8 mouse cellular contexts compared by ENCODE assay signal in genomic region chr13:92426294-92427051, GRCm38 (mm10). TPM values are rescaled to one million over a fixed set of nuclear protein-coding genes. Genes with fewer than 3 reads are reported as not detected.
DNase-seq lines count a peak whose midpoint lies in the region; ATAC-seq and TF ChIP-seq lines count a peak whose summit lies in the region.

No protein-coding gene starts in this region.

- ATAC-seq in embryonic facial prominence, embryonic 15.5 days (ENCODE audit: insufficient number of reproducible peaks, low FRiP score, low TSS enrichment, low read depth), result peak; percentile 61
- peak; percentile 74 for ATAC-seq in hindbrain, postnatal 0 days
- ATAC-seq in liver, embryonic 11.5 days (replicated peaks; ENCODE audit: low FRiP score), result no peak

- H3K4me3 ChIP-seq in left cerebral cortex, adult 2 months, result peak overlapping the region; percentile 63
- peak overlapping the region; percentile 53 for H3K4me3 ChIP-seq in embryonic facial prominence, embryonic 15.5 days (replicated peaks)
- H3K4me3 ChIP-seq in hindbrain, postnatal 0 days (ENCODE audit: low read length), result peak overlapping the region; percentile 66
- H3K4me3 ChIP-seq in liver, embryonic 11.5 days (ENCODE audit: low read depth, low read length), result peak overlapping the region; percentile 53

- peaks cover 64% of the 10 kb centered on the region for H3K27me3 ChIP-seq in embryonic facial prominence, embryonic 15.5 days
- H3K27me3 ChIP-seq in hindbrain, postnatal 0 days (ENCODE audit: insufficient read depth, low read length), result peaks cover 4% of the 10 kb centered on the region; the same call in 1 of the 2 replicates
- peaks cover 64% of the 10 kb centered on the region for H3K27me3 ChIP-seq in liver, embryonic 11.5 days (replicated peaks; ENCODE audit: control insufficient read depth, insufficient read depth, low read length)

- intact Hi-C loops in left cerebral cortex, adult 2 months (cut with DNase I), result no loop called here

- no peaks in the 10 kb centered on the region for H3K9me3 ChIP-seq in embryonic facial prominence, embryonic 15.5 days (replicated peaks)
- H3K9me3 ChIP-seq in hindbrain, postnatal 0 days (ENCODE audit: low read length), result no peaks in the 10 kb centered on the region
- H3K9me3 ChIP-seq in liver, embryonic 11.5 days (ENCODE audit: control insufficient read depth, low read length), result no peaks in the 10 kb centered on the region

- DNase-seq in left cerebral cortex, adult 2 months (ENCODE audit: extremely low spot score in 1 of 2, low spot score in 2 of 2), result peak; percentile 38 to 40
- no peak for DNase-seq in left cerebral cortex, adult 9 months (ENCODE audit: low spot score in 2 of 2)
- DNase-seq in brain, adult 2 months (ENCODE audit: low read depth, low spot score), result peak; percentile 17
- peak; percentile 50 for DNase-seq in hindbrain, postnatal 0 days (ENCODE audit: low spot score)
- DNase-seq in liver, embryonic 11.5 days (ENCODE audit: low spot score), result peak; percentile 49
- peak; percentile 37 for DNase-seq in retina, embryonic 14.5 days (ENCODE audit: low spot score)
- DNase-seq in spleen, adult 18-20 months, result no peak

- peak overlapping the region; percentile 15; the same call in 1 of the 2 replicates for H3K9ac ChIP-seq in embryonic facial prominence, embryonic 15.5 days
- peak overlapping the region; percentile 65 for H3K9ac ChIP-seq in hindbrain, postnatal 0 days (replicated peaks; ENCODE audit: low read length)
- no peak overlapping the region for H3K9ac ChIP-seq in liver, embryonic 11.5 days (ENCODE audit: low read depth, low read length)

- no peak for TF ChIP-seq CTCF in left cerebral cortex, adult 2 months (IDR thresholded peaks at IDR 0.05)
- no peak for TF ChIP-seq CTCF in hindbrain, postnatal 0 days (IDR thresholded peaks at IDR 0.05; ENCODE audit: low read depth)

- H3K4me2 ChIP-seq in embryonic facial prominence, embryonic 15.5 days (replicated peaks), result peak overlapping the region; percentile 94
- H3K4me2 ChIP-seq in hindbrain, postnatal 0 days (ENCODE audit: low read depth, low read length), result peak overlapping the region; percentile 90
- H3K4me2 ChIP-seq in liver, embryonic 11.5 days, result peak overlapping the region; percentile 83

- peaks cover 16% of the 10 kb centered on the region for H3K4me1 ChIP-seq in embryonic facial prominence, embryonic 15.5 days
- 0 out of 2 replicates have a peak, but pooled peaks cover 4% of the 10 kb centered on the region for H3K4me1 ChIP-seq in hindbrain, postnatal 0 days (ENCODE audit: insufficient read depth, low read length)
- H3K4me1 ChIP-seq in liver, embryonic 11.5 days (replicated peaks; ENCODE audit: control insufficient read depth, insufficient read depth, low read length), result no peaks in the 10 kb centered on the region; the same call in 1 of the 2 replicates

- peak overlapping the region; percentile 55 for H3K27ac ChIP-seq in left cerebral cortex, adult 2 months
- no peak overlapping the region for H3K27ac ChIP-seq in embryonic facial prominence, embryonic 15.5 days (replicated peaks)
- H3K27ac ChIP-seq in hindbrain, postnatal 0 days, result peak overlapping the region; percentile 20; the same call in 1 of the 2 replicates
- H3K27ac ChIP-seq in liver, embryonic 11.5 days (ENCODE audit: low read depth, low read length), result no peak overlapping the region

- no peaks in the 10 kb centered on the region for H3K36me3 ChIP-seq in embryonic facial prominence, embryonic 15.5 days
- no peaks in the 10 kb centered on the region for H3K36me3 ChIP-seq in hindbrain, postnatal 0 days (ENCODE audit: insufficient read depth, low read length)
- H3K36me3 ChIP-seq in liver, embryonic 11.5 days (ENCODE audit: control insufficient read depth, insufficient read depth, low read length), result no peaks in the 10 kb centered on the region

- 1% methylated on average over 72 of the region's 92 CpGs for WGBS in embryonic facial prominence, embryonic 15.5 days
- WGBS in hindbrain, postnatal 0 days, result under 1% methylated on average over 79 of the region's 92 CpGs
- 2% methylated on average over 92 of the region's 92 CpGs for WGBS in liver, embryonic 11.5 days

RNA-seq across cellular contexts. Expression of gene Ankrd34b, which starts 0.8 kb away (rescaled TPM):
- 10 to 100 TPM; 20.5 to 20.7 TPM for total RNA-seq in left cerebral cortex, adult 2 months (2021)
- polyA plus RNA-seq in embryonic facial prominence, embryonic 15.5 days (2015; fragmentation: Nextera tagmentation; extraction: Ambion mirVana), result 0.07 and 0.09 TPM in 2 replicates
- 5.9 and 9.1 TPM in 2 replicates for total RNA-seq in hindbrain, postnatal 0 days (2014; rRNA removed)
- polyA plus RNA-seq in hindbrain, postnatal 0 days (2015; fragmentation: Nextera tagmentation; extraction: Ambion mirVana), result 5.0 and 5.8 TPM in 2 replicates
- polyA plus RNA-seq in liver, embryonic 11.5 days (2014; fragmentation: Nextera tagmentation; extraction: Ambion mirVana), result 0.04 TPM in 1 of 2 replicates, not detected in the other

RNA-seq across cellular contexts. Expression of gene Fam151b, which starts 57.3 kb away (rescaled TPM):
- 10 to 100 TPM; 10.4 to 10.7 TPM for total RNA-seq in left cerebral cortex, adult 2 months (2021)
- 0.28 TPM in 2 replicates for polyA plus RNA-seq in embryonic facial prominence, embryonic 15.5 days (2015; fragmentation: Nextera tagmentation; extraction: Ambion mirVana)
- 4.1 and 10.4 TPM in 2 replicates for total RNA-seq in hindbrain, postnatal 0 days (2014; rRNA removed)
- polyA plus RNA-seq in hindbrain, postnatal 0 days (2015; fragmentation: Nextera tagmentation; extraction: Ambion mirVana), result 0.16 TPM in 1 of 2 replicates, not detected in the other
- polyA plus RNA-seq in liver, embryonic 11.5 days (2014; fragmentation: Nextera tagmentation; extraction: Ambion mirVana), result 0.19 TPM in 1 of 2 replicates, not detected in the other

Comparison
In these comparisons a context has a peak if more than half of its experiments do, and no peak if none do; other contexts are left out.
1. DNase-seq: peak in left cerebral cortex, adult 2 months (2 of 2), brain, adult 2 months (single experiment), hindbrain, postnatal 0 days (single experiment), liver, embryonic 11.5 days (single experiment) and retina, embryonic 14.5 days (single experiment); none in left cerebral cortex, adult 9 months (0 of 2) and spleen, adult 18-20 months (0 of 2).
2. H3K27ac ChIP-seq: peak in left cerebral cortex, adult 2 months (single experiment) and hindbrain, postnatal 0 days (single experiment); none in embryonic facial prominence, embryonic 15.5 days (single experiment) and liver, embryonic 11.5 days (single experiment).
3. Peak in every context shown above with its lines, with median percentiles within 50 percentile points of each other: H3K4me3 ChIP-seq and H3K4me2 ChIP-seq.